Mouse (Mus musculus): ENCODE data around the gene Scgb1b27.
A peak's percentile ranks its signal among the peaks of the same experiment; 100 is the strongest.
"Not testable (repeated sequence)": the region's sequence is repeated elsewhere in the genome, so short reads cannot be mapped to it uniquely, and the experiment has no call there.

- peak; percentile 62 for TF ChIP-seq CTCF (IDR thresholded peaks at IDR 0.05)
- not testable (repeated sequence) for TF ChIP-seq POLR2A (IDR thresholded peaks at IDR 0.05; ENCODE audit: insufficient read depth, low read depth, low read length)
These were observed 39.0 kb upstream of the Scgb1b27 start for GRCm38 (mm10) chr7:33982281-33982680.
